Mouse (Mus musculus) adrenal gland, postnatal 14 days (tissue): Measurements from ENCODE around the gene Ubxn7. TPM values are rescaled to one million over a fixed set of nuclear protein-coding genes. Genes with fewer than 3 reads are reported as not detected.

ENCODE experiments used
- DNase-seq: peaks from one replicate; pipeline ENCODE4 v3.0.0; 2021; ENCODE audit warnings: mixed read lengths
- total RNA-seq: library from RNA; stranded (reverse); gene quantifications from 2 replicates; pipeline ENCODE4 v1.2.3, GENCODE M21; 2021

Ubxn7 gene
- total RNA-seq, 1 experiment from 2014 or later, result 50.3 TPM

DNA sequence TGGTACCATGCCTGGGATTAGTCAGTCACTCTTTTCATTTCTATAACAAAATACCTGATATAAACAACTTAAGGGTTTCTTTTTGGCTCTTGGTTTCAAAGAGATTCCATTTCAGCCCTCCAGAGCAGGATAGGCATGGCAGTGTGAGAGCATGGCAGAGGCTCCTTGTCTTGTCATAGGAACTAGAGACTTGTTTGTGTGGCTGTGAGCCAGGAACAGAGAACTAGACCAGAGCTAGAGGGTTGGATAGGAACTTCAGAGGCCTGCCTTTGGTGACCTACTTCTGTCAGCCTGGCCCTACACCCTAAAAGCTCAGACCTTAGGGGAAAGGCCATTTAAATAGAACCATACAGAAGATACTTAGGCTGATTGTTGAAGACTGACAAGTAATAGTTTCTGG lies 50.8 kb downstream of the Ubxn7 start:
- no peak for DNase-seq

DNA sequence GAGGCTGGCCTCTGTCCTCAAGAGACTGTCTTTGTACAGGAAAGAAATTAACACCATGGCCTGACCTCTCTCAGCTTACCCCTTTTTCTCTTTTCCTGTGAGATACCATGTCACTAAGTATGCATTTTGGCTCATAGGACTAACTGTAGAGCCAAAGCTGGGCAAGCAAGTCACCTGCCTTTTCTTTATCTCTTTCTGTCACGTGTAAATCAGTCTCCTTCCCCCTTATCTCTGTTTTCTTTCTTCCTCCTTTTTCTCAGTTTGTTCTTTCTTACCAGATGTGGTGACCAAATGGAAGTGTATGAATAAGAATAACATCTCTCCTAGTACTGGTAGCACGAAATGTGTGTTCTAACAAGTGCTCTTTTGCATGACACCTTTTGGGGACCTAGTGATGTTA lies 52.8 kb downstream of the Ubxn7 start:
- DNase-seq, result no peak

DNA sequence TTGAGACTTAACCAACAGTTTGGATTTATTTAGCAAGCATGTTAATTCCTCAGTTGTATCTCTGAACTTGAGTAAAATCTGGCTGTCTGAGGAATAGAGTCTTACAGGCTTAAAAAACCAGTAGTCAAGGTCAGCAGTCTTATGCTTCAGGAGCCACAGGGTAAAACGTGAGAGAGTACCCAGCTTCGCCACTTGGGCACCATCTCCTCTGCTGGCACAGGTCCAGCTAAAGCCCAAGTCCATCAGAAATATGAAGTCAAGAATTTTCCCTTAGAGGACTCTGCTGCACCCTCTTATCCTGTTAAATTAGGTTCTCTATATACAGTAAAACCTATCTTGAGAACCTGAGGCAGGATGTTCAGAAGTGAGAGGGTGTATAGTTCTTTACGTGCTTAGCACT lies 54.8 kb downstream of the Ubxn7 start:
- no peak for DNase-seq

DNA sequence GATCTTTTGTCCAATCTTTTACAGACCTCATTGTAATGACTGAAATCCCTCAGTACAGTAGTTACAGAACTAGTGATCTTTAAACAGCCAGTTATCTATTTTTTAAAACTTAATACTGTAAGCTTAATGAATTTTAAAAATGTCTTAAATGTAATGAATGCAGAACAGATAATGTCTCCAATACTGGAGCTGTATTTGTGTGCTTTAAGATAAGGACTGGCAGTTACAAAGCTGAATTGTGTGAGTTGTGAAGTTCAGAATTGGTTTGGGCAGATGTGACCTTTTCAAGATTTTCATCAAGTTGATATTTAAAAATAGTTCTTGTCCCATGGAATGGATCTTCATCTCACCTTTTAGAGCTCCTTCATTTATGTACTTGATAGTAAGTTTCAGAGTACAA lies 57.0 kb downstream of the Ubxn7 start:
- no peak for DNase-seq

DNA sequence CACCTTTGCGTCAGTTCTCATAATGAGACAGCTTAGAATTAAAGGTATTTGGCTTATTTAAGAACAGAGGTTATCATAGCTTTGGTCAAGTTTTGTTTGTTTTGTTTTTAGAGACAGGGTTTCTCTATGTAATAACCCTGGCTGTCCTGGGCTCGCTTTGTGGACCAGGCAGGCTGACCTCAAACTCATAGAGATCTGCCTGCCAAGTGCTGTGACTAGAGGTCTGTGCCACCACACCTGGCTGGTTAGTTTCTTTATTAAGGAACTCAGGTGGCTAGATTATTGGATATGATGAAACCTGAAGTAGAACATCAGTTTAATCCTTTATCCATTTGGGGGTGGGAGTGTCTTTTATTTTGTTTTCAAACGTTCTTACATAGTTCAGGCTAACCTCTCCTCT lies 57.8 kb downstream of the Ubxn7 start:
- DNase-seq, result no peak

GRCm38 (mm10) chr16:32390882-32391281 lies 58.8 kb downstream of the Ubxn7 start:
- DNase-seq, result no peak

DNA sequence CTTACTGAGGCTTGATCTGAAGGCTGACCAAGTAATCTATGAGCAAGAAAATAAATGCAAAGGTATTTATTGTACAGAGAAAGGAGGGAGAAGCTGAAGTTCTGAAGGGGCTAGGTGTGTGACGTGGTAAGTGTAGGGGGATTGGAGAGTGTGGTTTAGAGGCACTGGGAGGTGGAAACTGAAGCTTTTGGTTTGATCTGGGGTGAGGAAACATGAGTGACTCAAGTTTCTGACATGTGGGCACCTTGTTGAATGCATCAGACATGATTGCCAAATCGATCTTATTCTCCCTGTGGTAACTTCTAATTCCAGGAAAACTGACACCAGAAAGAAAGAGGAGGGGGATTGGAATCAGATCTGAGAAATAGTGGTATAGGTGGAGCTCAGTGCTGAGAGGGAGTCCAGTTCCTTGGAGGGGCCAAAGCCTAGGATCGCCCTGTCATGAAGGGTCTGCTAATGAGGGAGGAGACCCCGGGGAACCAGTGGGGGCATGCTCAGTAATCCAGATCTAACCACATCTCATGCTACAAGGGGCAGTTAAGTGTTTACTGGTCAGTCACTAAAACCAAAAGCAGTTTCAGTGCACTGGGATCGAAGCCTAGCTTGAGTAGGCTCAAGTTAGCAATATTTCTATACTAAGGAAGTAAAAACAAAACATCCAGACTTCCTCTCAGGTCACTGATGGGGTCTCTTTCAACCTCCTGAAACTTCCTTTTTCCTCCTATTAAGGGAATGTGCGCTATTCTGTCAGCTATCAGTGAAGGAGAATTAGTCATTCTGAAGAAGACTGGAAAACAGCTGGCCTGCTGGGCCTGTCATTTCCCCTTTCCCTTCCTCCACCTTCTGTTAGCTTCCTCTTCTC lies 63.9 kb downstream of the Ubxn7 start:
- no peak for DNase-seq

- DNase-seq, result no peak
Measured at GRCm38 (mm10) chr16:32396541-32396835, 64.4 kb downstream of the Ubxn7 start.

GRCm38 (mm10) chr16:32398206-32398605 lies 66.1 kb downstream of the Ubxn7 start:
- DNase-seq, result no peak

- peak; percentile 23 for DNase-seq
Measured at GRCm38 (mm10) chr16:32400267-32400666, 68.2 kb downstream of the Ubxn7 start, which contains the start of gene Tm4sf19. Gene Tm4sf19 (plus strand): TSS chr16:32400506.

- no peak for DNase-seq
Measured at GRCm38 (mm10) chr16:32401335-32401965, 69.4 kb downstream of the Ubxn7 start.

DNA sequence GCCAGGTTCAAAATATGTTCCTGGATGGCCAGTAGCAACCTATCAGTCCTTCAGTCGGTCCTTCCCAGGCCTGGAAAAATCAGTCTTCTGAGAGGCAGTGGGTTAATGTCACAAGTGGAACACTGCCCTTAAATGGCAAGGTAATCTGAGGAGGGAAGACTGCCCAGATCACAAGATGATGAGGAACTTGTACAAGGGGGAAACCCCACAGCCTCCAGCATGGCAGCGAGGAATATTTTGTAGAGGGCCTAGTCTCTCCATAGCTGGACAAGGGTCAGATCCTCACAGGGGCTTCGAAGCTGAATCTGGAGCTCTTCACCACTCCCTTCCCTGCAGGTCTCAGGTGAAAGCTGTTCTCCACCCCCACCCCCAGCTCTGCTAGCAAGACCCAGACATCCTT lies 70.8 kb downstream of the Ubxn7 start:
- DNase-seq, result no peak

DNA sequence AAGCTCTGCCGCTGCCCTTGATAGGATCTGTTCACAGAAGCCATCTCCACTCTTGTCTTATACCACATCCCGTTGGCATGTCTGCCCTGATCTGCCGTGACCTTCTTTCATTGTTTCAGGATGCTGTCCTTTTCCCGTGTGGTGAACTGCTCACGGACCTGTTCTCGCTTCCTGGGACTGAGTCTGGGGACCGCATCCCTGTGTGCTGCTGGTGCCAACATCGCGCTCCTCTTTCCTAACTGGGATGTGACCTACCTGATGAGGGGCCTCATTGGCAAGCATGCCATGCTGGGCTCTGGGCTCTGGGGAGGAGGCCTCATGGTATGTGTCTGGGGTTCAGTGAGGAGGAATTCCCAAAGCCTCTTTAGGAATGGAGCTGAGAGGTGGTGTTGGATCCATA lies 73.7 kb downstream of the Ubxn7 start:
- no peak for DNase-seq

DNA sequence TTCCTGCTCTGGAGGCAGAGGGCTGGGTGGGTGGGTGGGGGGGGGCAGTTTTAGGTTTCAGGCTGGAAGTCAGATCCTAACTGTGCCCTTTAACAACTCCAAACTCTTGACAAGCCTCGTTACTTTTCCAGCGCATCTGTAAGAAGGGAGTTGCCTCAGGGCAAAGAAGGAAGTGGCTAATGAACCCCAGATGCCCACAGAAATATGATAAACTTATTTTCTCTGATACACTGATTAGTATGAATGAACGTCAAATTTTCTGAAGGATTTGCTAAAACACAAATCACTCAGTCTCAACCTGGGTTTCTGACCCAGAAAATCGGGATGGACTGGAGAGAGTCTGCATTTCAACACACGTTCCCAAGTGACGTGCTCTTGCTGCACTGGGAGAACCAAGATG lies 74.6 kb downstream of the Ubxn7 start:
- no peak for DNase-seq

- DNase-seq, result no peak
Measured at GRCm38 (mm10) chr16:32407730-32408129, 75.7 kb downstream of the Ubxn7 start.

DNA sequence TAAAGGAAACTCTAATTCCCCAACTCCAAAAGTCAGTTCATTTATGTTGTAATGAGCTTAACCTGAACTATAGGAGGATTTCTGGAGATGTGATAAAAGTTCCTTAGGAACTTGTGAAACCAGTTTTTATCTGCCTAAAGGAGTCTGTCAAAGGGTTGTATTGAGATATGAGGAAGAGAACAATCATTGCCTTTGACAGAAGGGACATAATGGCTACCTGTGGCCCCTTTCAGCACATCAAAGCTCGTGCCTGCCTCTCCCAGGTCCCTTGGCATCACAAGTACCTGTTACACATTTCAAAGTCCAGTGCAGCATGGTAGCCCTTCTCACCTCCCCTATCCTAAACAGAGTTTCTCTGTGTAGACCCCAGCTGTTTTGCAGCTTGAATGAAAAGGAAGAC lies 85.4 kb downstream of the Ubxn7 start:
- no peak for DNase-seq

DNA sequence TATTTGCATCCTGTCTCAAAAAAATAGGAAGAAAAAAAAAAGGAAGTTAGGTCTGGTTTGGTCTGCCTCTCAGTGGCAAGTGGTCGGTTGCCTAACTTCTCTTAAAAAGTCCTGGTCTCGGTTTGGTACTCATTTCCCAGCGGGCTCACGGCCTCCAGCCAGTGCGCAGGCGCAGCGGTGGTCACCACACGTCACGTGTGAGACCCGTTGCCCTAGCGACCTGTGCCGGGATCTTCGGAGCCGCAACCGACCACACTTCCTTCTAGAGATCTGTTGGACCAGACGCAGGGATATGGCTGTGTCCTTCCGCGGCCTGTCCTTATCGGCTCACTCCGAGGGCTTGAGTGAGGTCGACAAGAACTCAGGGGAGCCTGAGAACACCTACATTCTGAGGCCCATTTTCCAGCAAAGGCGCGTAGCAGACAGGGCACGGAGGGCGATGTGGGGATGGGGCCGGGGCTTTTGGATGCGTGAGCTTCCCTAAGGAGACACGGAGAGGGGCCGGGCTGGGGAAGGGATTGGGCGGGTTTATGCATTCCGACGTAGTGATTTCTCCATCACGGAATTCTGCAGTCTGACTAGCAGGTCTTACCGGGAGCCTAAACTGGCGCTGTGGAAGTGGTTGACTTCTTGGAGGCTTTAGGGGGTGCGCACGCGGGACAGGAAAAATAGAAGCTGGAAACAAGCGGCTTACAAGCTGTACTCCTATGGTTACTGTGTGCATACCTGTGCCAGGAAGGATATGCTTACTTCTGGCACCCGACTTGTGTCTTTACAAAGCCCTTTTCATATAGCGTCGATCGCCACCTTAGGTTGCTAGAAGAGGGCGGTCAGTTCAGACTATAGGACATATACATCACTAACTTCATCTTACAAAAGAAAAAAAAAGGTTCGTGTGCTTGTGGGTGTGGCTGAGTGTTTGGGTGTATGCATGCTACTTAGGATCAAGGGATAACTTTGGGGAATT lies 87.7 kb downstream of the Ubxn7 start, which contains the start of gene Tctex1d2:
Gene Tctex1d2 (plus strand): TSS at position 186 of the 967 bp plus-strand sequence.
- peak; percentile 98 for DNase-seq

DNA sequence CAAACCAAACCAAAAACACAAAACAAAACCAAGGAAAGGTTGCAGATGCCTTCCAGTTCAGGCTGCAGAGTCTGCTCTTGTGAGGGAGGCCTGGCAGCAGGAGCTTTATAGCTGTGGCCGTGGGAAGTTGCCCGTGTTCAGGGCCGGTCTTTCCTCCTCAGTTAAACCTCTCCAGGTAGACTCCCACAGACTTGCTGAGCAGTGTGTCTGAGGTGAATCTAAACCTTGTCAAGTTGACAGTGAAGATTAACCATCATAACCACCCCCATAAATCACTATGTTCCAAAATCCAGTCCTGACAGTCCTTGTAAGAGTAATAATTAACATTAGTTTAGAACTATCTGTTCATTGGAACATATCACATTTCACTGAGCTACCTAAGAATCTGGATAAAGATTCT lies 95.4 kb downstream of the Ubxn7 start:
- DNase-seq, result no peak

- peak; percentile 94 for DNase-seq
Measured at GRCm38 (mm10) chr16:32430474-32431046, 98.5 kb downstream of the Ubxn7 start, which contains the start of gene Pcyt1a. Gene Pcyt1a (plus strand): TSS chr16:32430921.

GRCm38 (mm10) chr16:32431047-32431591 lies 99.1 kb downstream of the Ubxn7 start:
- DNase-seq, result no peak

DNA sequence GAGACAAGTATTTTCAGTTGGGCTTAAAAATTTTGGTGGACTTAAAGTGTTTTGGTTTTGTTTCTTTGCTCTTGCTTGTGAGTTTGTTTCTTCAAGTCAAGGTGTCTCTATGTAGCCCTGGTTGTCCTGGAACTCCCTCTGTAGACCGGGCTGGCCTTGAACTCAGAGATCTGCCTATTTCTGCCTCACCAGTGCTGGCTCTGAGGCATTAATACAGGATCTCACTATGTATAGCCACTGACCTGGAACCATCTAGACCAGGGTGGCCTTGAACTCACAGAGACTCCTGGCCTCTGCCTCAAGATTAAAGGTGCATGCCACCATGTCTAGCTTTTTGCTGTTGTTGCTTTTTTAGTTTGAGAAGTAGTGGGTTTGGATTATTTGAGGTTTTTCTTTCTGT lies 99.9 kb downstream of the Ubxn7 start:
- DNase-seq, result no peak

- DNase-seq, result no peak
Measured at GRCm38 (mm10) chr16:32433138-32433537, 101.1 kb downstream of the Ubxn7 start.
